Mouse (Mus musculus) E14TG2a.4 (cell line): Measurements from ENCODE around the gene Pdzk1.

Source experiments
- H3K27me3 ChIP-seq: 2 replicates; pipeline ENCODE4 v1.6.1; 2014; ENCODE audit warnings: low read length, control low read depth; ENCODE audit not compliant: insufficient read depth
- H3K36me3 ChIP-seq: 2 replicates; pipeline ENCODE4 v1.6.1; 2014; ENCODE audit warnings: low read length, control low read depth; ENCODE audit not compliant: insufficient read depth
- H3K4me1 ChIP-seq: replicated peaks from 2 replicates; pipeline ENCODE4 v1.6.1; 2014; ENCODE audit warnings: low read depth, low read length, control low read depth
- H3K4me3 ChIP-seq: replicated peaks from 2 replicates; pipeline ENCODE4 v1.5.1; 2014; ENCODE audit warnings: mild to moderate bottlenecking, low read length
- H3K9me3 ChIP-seq: 2 replicates; pipeline ENCODE4 v1.6.1; 2014; ENCODE audit warnings: low read length, control low read depth
- CTCF ChIP-seq: conservative IDR thresholded peaks from 2 replicates; pipeline ENCODE4 v1.5.1; 2014; ENCODE audit warnings: low read length
- NANOG ChIP-seq: IDR thresholded peaks from 2 replicates; pipeline ENCODE4 v1.6.1; 2014; ENCODE audit warnings: borderline replicate concordance, low read length, mixed read lengths
- POU5F1 ChIP-seq: IDR thresholded peaks from 2 replicates; pipeline ENCODE4 v1.6.1; 2014; ENCODE audit warnings: low read length, borderline replicate concordance

Pdzk1 gene

DNA sequence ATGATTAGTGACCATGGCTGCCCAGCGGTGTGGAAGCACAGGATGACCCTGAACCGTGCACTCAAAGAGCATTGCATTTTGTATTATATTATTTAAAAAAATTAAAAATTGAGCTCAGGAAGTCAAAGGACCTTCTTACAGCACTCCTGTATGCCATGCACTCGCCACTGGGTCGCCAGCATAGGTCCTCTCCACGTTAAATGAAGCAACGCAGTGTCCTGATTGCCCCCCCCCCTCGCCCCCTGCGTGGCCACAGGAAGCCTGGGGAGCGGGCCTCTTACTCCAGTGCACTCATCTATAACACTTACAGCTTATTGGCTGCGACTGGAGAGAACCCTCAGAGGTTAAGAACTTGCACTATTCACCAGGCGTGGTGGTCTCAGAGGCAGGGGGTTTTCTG lies 3.8 kb upstream of the Pdzk1 start:
- Histone ChIP-seq H3K4me3 (0 out of 2 replicates have a peak overlapping the region, but pooled peaks have one; percentile 13), H3K36me3 (no peaks in the 10 kb centered on the region), H3K27me3 (0 out of 2 replicates have a peak, but pooled peaks cover 3% of the 10 kb centered on the region), H3K4me1 (peaks cover 39% of the 10 kb centered on the region), H3K9me3 (no peaks in the 10 kb centered on the region; the same call in 1 of the 2 replicates)
- TF ChIP-seq CTCF (no peak), NANOG (no peak), POU5F1 (no peak)

DNA sequence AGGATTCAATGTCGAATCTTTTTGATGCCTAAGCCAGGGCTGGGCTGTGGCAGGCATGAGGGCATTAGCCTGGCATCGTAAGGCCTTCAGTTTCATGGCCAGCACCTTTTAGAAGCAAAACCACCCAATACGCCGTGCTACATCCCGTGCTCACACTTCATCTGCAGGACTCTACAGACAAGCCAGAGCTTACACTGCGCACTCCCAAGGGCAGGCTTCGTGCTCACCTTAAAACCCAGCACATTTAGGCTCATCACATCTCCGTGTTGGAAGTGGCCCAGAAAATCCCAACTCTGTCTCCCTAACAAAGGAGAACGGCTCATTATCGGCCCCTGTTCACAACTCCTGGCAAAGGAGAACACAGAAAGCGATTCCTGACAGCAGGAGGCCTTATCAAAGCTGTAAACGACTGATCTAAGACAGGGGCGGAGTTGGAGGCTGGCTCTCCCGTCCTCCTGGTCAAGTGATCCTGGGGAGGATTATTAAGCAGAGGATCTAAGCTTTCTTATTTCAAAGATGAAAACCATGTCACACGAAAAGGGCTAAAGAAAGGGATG lies 698 bp upstream of the Pdzk1 start:
- H3K9me3 ChIP-seq, result no peaks in the 10 kb centered on the region
- H3K36me3 ChIP-seq, result no peaks in the 10 kb centered on the region
- no peak for TF ChIP-seq CTCF
- no peak for TF ChIP-seq POU5F1
- TF ChIP-seq NANOG, result no peak
- H3K4me3 ChIP-seq, result 0 out of 2 replicates have a peak overlapping the region, but pooled peaks have one; percentile 20
- peaks cover 9% of the 10 kb centered on the region; the same call in 1 of the 2 replicates for H3K27me3 ChIP-seq
- peaks cover 58% of the 10 kb centered on the region for H3K4me1 ChIP-seq

DNA sequence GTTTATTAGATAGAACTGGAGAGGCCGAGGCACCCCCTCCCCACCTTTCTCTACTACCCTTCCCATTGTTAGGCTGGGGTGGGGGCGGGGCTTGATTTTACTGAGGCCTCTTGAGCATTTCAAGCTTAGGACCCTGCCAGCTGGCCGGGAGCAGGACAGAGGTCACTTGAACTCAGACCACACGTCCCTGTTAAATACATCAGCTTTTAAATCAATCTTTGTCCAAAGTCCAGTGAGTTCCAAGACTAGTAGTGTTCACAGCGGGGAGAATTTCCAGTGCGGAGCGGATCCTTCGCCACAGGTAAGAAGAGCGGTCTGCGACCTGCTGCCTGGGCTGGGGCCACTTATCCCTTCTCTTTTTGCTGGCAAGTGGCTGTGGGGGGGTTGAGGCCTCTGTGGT lies 772 bp downstream of the Pdzk1 start:
- Histone ChIP-seq H3K36me3 (no peaks in the 10 kb centered on the region), H3K27me3 (peaks cover 13% of the 10 kb centered on the region), H3K4me1 (peaks cover 59% of the 10 kb centered on the region), H3K9me3 (no peaks in the 10 kb centered on the region), H3K4me3 (no peak overlapping the region)
- TF ChIP-seq CTCF (no peak), NANOG (no peak), POU5F1 (no peak)

DNA sequence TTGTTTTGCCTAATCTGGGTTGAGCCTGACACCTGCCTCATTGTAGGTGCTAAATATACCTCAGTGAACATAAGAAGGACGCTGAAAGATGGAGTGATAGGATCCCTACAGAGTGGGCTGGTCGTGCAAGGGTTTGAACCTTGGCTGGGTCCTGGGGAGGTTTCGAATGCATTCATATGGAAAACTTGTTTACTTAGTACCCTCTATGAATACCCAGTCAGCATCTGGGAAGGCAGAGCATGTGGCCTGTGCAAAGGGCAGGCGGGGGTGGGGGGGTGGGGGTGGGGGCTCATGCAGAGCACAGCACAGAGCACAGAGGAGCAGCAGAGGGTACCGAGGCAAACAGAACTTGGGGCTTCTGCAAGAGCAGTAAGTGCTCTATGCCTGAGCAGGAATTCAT lies 3.8 kb downstream of the Pdzk1 start:
- H3K36me3 ChIP-seq, result no peaks in the 10 kb centered on the region
- peak overlapping the region; percentile 18; the same call in 1 of the 2 replicates for H3K4me3 ChIP-seq
- peaks cover 60% of the 10 kb centered on the region for H3K4me1 ChIP-seq
- peaks cover 15% of the 10 kb centered on the region for H3K27me3 ChIP-seq
- no peak for TF ChIP-seq NANOG
- TF ChIP-seq POU5F1, result no peak
- TF ChIP-seq CTCF, result no peak
- no peaks in the 10 kb centered on the region for H3K9me3 ChIP-seq

DNA sequence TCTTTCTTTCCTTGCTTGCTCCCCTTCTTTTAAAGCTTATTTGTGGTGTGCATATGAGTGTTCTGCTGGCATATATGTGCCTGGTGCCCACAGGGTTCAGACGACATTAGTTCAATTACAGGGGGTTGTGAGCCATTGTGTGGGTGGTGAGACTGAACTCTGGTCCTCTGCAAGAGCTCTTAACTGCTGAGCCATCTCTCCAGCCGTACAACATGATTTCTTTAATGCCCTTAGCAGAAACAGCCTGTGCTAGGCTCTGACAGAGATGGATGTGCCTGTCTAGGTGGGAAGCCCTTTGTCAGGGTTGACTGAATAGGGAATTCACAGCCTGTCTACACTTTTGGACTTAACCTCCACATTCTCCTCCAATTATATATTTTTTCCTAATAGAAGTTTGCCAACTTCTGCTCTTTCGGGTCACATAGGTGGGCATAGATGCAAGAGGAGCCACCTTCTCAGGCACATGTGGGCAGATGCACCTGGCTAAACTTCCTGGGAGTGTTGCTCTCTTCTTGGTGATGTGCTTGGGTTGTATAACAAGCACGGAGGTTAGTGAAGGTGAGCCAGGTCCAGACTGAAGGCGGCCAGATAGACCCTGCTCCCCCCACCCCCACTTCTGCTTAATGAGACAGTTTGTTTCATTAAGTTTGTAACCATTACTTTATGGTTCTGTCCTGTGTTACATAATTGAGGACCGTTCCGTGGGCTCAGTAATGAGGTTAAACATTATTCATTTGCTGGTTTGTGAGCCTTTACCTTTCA lies 5.7 kb downstream of the Pdzk1 start:
- H3K27me3 ChIP-seq, result peaks cover 15% of the 10 kb centered on the region
- H3K9me3 ChIP-seq, result no peaks in the 10 kb centered on the region
- peaks cover 42% of the 10 kb centered on the region for H3K4me1 ChIP-seq
- TF ChIP-seq NANOG, result no peak
- TF ChIP-seq CTCF, result no peak
- no peak for TF ChIP-seq POU5F1
- no peaks in the 10 kb centered on the region for H3K36me3 ChIP-seq
- no peak overlapping the region for H3K4me3 ChIP-seq

DNA sequence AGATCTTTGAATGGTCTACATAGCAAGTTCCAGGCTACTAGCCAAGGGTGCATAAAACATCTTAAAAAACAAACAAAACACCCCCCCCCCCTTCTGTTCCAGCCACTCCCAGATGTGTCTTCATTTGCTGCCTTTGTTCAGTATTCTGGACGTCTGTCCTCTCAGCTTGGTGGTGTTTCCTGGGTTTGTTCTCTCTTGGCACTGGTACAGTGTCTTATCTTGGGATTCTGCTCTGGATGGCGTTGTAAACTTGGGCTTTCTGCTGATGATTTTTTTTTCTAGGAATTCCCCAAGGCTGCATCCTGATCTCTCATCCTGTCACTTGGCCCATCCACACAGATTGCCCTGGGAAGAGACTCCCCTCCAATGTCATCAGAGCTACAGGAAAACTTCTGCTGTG lies 7.3 kb downstream of the Pdzk1 start:
- no peak overlapping the region for H3K4me3 ChIP-seq
- H3K9me3 ChIP-seq, result no peaks in the 10 kb centered on the region
- TF ChIP-seq CTCF, result no peak
- TF ChIP-seq NANOG, result no peak
- TF ChIP-seq POU5F1, result no peak
- H3K36me3 ChIP-seq, result no peaks in the 10 kb centered on the region
- H3K4me1 ChIP-seq, result peaks cover 33% of the 10 kb centered on the region
- peaks cover 10% of the 10 kb centered on the region for H3K27me3 ChIP-seq

DNA sequence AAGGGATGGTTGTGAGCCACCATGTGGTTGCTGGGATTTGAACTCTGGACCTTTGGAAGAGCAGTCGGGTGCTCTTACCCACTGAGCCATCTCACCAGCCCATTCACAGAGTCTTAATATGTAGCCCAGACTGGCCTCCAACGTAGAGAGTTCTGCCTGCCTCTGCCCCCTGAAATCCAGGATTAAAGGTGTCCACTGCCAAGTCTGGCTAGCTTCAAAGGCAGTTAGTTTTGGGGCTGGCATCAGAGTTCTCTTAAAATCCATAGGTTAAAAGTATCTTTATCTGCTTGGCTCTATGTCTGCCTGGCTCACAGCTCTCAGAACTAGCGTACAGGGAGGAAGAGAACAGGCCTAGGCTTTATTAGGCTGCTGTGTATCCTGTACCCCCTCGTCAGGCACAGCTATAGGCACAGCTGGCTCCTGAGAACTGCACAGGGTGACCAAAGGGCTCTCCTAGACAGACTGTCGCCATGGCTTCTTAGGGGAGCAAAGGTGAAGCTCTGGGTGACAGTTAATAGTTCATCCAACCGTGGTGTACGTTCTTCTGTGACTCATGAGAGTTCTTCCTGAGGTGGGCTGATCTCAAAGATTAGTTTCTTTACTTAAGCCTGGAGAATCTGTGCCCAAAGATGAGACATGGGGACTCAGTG lies 10.0 kb downstream of the Pdzk1 start:
- no peaks in the 10 kb centered on the region for H3K9me3 ChIP-seq
- H3K27me3 ChIP-seq, result peaks cover 5% of the 10 kb centered on the region; the same call in 1 of the 2 replicates
- no peak overlapping the region for H3K4me3 ChIP-seq
- H3K36me3 ChIP-seq, result no peaks in the 10 kb centered on the region
- TF ChIP-seq NANOG (no peak), POU5F1 (no peak), CTCF (no peak)
- H3K4me1 ChIP-seq, result peaks cover 10% of the 10 kb centered on the region; the same call in 1 of the 2 replicates

DNA sequence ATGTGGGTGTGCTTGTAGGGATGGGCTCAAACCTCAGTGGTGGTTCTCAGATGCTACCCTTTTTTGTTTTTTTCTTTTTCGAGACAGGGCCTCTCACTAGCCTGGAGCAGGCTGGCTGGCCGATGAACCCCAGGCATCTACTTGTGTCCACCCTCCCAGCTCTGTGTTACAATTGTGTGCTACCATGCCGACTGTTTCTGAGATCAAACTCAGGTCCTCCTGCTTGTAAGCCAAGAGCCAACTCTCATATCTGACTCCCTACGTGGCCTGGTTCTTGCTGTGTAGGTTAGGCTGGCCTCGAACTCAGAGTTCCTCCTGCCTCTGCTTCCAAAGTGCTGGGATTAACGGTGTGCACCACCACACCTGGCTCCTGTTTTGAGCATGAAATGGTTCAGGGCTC lies 16.1 kb downstream of the Pdzk1 start:
- Histone ChIP-seq H3K9me3 (no peaks in the 10 kb centered on the region), H3K4me1 (peaks cover 9% of the 10 kb centered on the region; the same call in 1 of the 2 replicates), H3K36me3 (no peaks in the 10 kb centered on the region), H3K4me3 (no peak overlapping the region), H3K27me3 (no peaks in the 10 kb centered on the region)
- TF ChIP-seq CTCF (no peak), POU5F1 (no peak), NANOG (no peak)
